Mouse (Mus musculus) adrenal gland, postnatal 36 days (tissue): Measurements from ENCODE around the gene Tango6. TPM values are rescaled to one million over a fixed set of nuclear protein-coding genes. Genes with fewer than 3 reads are reported as not detected.

Experiments used
- DNase-seq, 2 experiments: peaks; one replicate each; pipeline ENCODE4 v3.0.0; 2021; ENCODE audit warnings: mixed read lengths in 1 of 2
- total RNA-seq, 2 experiments: library from RNA; stranded (reverse); gene quantifications; 2 replicates each; pipeline ENCODE4 v1.2.3; 2021

The Tango6 gene
- total RNA-seq, 2 experiments from 2014 or later, result 8.2 to 11.1 TPM

- DNase-seq, result peak; percentile 68 to 71
Measured at GRCm38 (mm10) chr8:106699588-106699987, 16.7 kb downstream of the Tango6 start.

DNA sequence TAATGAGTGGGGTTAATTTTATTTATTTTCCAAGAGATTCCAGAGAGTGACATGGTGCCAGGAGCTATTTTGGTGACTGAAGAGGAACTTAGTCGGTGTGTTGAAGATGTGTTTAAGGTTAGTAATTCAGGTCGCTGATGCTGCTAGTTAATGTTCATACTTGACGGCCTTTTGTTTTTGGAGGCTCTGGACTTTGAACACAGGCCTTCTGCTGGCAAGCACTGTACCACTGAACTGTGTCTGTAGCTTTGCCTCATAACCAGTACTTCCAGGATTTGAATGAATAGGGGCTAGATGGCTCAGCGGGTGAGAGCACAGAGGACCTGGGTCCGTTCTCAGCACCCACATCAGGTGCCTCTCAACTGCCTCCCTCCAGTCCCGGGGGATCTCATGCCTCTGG lies 17.3 kb downstream of the Tango6 start:
- DNase-seq, result no peak

- DNase-seq, result no peak
Measured at GRCm38 (mm10) chr8:106701360-106701759, 18.5 kb downstream of the Tango6 start.

- no peak for DNase-seq
Measured at GRCm38 (mm10) chr8:106704199-106704900, 21.5 kb downstream of the Tango6 start.

- DNase-seq, result peak; percentile 34 to 57
Measured at GRCm38 (mm10) chr8:106704901-106705321, 22.0 kb downstream of the Tango6 start.

GRCm38 (mm10) chr8:106706194-106706593 lies 23.3 kb downstream of the Tango6 start:
- no peak for DNase-seq

DNA sequence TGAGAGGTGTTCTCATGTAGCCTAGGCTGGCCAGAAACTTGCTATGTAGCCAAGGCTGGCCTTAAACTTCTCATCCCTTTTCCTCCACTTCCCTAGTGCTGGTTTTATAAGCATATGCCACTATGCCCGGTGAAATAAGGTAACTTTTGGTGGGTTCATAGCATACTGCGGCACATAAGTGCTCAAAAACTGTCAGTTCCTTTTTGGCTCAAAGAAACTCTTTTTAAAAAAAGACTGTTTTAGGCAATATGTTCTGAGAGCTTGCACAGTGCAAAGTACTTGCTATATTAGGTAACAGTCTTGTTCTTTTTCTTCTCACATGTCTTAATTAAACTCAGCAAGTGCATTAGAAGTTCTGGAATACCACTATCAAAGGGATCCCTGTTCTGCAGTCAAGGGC lies 27.1 kb downstream of the Tango6 start:
- DNase-seq, result no peak

GRCm38 (mm10) chr8:106712487-106712886 lies 29.6 kb downstream of the Tango6 start:
- no peak for DNase-seq

DNA sequence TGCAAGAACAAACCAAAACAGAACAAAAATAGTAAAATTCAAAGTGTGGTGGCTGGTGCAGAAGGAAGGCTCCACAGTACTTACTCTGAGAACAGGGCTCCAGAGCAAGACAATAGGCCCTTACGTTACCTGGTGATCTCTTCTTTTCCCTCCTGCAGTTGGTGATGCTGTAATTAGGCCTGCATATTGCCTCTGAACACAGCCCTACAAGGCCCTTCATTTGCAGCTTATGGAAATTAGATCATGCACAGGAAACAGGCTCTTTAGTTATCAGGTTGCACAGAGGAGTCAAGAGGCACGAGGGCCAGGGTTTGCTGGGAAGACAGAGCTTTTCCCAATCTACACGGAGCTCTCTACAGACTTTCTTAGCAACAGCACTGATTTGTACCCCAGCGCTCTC lies 31.4 kb downstream of the Tango6 start:
- no peak for DNase-seq

GRCm38 (mm10) chr8:106718091-106718500 lies 35.2 kb downstream of the Tango6 start:
- DNase-seq, result peak; percentile 86 to 89

GRCm38 (mm10) chr8:106720921-106721320 lies 38.1 kb downstream of the Tango6 start:
- DNase-seq, result no peak

DNA sequence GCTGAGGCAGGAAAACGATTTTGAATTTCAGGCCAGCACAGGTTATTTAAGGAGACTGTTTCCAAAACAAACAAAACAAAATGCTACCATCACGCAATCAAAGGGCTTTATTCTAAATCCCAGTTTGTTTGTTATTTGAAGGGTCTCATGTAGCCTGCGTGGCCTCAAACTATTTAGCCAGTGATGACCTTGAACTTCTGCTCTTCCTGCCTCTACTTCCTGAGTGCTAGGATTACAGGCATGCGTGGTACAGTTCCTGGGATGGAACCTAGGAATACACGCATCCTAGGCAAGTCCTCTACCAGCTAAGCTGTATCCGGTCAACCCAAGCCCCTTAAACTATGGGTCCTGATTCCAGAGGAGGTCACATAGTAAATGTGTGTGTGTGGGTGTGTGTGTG lies 39.6 kb downstream of the Tango6 start:
- DNase-seq, result no peak

DNA sequence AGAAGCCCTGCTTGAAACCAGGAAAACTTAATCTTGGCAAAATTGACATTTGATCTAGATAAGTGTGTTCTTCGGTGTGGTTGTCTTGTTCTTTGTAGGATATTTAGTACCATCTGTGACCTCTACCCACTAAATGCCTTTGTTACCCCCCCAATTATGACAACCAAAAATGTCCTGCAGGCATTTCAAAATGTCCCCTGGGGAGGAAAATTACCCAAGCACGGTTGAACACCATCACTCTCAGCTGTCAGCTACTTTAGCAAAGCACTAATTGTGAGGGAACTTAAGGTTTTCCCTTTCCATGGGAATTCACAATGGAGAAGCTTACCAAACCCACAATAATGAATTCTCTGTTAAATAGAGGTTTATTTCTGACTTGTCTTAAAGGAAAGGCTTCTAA lies 41.1 kb downstream of the Tango6 start:
- DNase-seq, result no peak

DNA sequence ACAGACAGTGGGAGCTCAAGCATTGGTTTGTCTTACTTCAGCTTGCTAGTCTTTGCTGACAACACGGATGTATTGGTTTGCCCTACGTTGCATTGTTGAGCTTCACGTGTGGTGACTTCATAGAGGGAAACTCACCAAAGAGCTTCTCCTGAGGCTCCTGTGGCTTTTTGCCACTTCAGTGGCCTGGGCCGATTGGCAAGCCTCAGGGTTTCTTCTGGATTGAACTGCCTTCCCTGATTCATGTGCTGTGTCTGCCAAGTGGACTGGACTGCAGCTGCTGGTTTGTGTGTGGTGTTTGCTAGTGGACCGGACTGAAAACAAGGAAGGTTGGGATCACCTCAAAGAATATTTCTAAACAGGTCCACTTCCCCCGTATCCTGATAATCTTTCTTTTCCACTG lies 43.7 kb downstream of the Tango6 start:
- DNase-seq, result no peak

DNA sequence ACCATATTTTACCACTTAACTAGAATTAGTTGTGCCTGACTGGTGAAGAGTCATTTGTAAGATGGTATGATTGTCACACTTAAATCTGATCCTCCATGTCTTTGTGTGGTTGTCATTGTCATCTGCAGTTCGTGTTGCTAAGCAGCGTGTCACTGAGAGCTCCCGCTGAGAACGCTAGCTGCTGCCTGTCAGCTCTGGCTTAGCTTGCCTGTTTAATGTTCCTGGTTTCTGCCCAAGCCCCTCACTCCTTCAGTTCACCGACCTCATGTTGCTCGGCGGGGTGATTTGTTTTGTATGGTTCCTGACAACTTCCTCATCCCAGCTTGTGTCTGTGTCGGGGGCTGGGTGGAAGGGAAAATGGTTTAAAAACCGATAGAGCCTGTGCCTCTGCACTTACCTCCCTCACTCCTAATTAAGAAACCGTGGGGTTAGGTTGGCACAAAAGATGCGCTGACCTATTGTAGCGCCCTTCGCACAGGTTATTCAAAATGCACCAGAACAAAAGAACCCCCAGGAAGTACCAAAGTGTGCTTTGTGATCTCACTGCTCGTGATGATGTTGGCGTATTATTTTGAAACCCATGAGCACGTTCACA lies 44.5 kb downstream of the Tango6 start:
- DNase-seq, result no peak

DNA sequence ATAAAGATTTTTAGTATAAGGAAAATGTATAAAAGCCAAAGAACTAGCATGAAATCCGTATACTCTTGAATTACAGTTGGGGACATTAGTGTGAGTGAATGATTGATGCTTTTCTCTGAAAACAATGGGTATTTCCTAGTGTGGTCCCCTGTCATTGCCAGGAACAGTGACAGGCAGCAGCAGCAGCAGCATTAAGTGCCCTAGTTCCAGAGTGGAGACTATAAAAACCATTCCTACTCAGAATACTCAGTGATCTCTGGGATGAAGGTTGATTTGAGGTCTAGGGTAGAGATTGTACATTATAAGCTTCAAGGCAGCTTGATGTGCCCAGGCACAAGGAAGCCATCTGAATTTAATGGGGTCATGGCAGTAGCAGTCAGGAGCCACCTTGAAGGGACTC lies 45.0 kb downstream of the Tango6 start:
- DNase-seq, result no peak

DNA sequence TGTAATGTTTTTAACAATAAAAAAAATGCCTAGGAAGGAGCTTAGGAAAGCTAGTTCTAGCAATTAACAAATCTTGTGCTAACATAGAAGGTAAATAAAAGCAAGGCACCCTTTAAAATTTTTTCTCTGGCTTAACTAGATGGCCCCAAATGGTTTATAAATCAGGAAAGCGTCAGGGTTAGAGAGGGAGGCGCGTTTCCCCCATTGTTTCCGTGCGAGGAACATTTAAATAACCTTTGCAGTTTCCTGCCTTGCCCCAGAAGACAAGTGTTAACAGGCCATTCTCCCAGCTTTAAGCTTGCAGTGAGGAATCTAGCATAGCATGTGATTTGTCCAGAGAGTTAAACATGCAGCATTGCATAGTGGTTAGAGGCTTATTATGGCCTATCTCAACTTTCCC lies 50.1 kb downstream of the Tango6 start:
- DNase-seq, result no peak

DNA sequence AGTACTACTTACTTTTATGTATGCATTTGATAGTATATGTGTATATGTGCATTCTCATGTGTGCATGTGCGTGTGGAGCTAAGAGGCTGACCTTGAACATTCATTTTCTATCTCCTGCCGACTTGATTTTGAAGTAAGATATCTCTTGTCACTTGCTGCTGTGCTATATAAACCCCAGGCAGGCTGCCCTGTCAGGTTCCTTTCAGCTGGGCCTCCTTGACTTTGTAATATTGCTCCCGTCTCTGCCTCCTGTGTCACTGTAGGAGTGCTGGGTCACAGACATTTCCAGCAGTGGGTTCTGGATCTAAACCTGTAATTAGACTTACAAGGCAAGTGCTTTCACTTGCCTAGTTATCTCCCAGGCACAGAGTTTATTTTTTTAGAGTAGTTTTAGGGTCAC lies 50.8 kb downstream of the Tango6 start:
- no peak for DNase-seq

GRCm38 (mm10) chr8:106734222-106734621 lies 51.4 kb downstream of the Tango6 start:
- no peak for DNase-seq

- no peak for DNase-seq
Measured at GRCm38 (mm10) chr8:106736861-106737662, 54.2 kb downstream of the Tango6 start.

DNA sequence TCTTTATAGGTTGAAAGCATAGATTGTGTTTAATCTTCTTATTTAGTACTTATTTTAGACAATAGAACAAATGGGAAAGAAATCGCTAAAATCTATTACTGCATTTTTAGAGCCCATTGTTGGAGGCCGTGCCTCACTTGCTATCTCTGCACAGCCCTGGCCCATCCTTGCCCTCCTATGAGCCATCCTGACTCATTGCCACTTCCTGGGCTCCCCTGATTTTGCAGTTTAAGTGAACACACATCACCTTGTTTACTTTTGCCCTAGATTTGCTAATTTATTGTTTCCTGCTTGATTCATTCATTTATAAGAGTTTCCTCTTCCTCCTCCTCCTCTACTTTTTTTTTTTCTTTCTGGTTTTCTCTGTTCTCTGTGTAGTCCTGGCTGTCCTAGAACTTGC lies 55.0 kb downstream of the Tango6 start:
- DNase-seq, result no peak

DNA sequence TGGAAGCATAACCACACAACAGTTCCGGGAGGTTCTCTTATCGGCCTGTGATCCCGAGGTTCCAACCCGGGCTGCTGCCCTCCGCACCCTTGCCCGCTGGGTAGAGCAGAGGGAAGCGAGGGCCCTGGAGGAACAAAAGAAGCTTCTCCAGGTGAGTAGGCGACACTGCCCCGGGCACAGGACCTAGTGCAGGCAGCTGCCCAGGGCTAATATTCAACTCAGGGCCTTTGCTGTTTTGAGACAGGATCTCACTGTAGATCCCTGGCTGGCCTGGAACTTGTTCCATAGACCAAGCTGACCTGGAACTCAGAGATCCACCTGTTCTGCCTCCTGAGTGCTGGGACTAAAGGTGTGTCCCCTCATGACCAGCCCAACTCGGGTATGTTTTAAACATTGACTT lies 59.5 kb downstream of the Tango6 start:
- no peak for DNase-seq

DNA sequence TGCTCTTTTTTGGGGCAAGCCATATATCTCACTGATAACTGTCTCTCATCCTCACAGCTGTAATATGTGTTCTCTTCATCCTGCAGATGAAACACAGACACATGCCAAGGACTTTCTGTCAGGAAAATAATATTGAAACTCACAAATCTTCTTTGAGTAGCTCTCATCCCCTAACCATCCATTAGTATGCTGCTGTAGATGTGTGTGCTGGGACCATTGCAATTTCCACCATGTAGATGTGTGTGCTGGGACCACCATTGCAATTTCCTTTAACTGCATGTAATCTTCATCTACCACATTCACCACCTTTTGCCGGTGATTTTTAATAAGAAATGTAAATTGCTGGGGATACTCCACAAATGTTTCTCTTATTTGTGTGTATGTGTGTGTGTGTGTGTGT lies 60.5 kb downstream of the Tango6 start:
- no peak for DNase-seq
